Mouse (Mus musculus) kidney, adult 11 months (tissue): Measurements from ENCODE around the gene Rbks.
A peak's percentile ranks its signal among the peaks of the same experiment; 100 is the strongest.

Source experiments
- DNase-seq: peaks from one replicate; pipeline ENCODE4 v3.0.0; 2022

The Rbks gene

DNA sequence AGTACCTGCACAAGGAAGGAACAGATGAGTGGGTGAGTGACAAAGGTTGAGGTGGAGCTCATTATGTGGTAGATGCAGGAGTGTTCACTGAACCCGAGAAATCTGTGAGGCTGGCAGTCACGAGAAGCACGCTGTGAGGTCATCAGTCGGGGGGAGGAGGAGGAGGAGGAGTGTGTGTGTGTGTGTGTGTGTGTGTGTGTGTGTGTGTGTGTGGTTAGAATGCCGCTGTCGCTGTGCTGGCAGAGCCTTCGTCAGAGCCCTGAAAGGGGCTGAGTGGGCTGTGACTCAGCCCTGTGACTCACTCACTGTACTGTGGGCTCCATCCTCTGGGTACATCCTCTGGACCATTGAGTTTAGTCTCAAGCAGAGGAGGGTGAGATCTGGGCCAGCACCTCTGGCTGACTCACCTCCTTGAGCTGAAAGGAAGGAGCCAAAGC lies 120.9 kb downstream of the Rbks start:
- DNase-seq = peak; percentile 33
